Mouse (Mus musculus): ENCODE data around the gene Plpp6. TPM values are rescaled to one million over a fixed set of nuclear protein-coding genes. Genes with fewer than 3 reads are reported as not detected.

The Plpp6 gene
- polyA plus RNA-seq, 1 experiment from 2014 or later, result 8.9 TPM

- no peak overlapping the region for H3K27ac ChIP-seq (ENCODE audit: low read length)
- WGBS, result 71% methylated on average over 4 of the region's 4 CpGs
- no peaks in the 10 kb centered on the region for H3K36me3 ChIP-seq (ENCODE audit: control insufficient read depth, insufficient read depth, low read length)
- H3K9ac ChIP-seq (ENCODE audit: low read depth, low read length), result no peak overlapping the region
- H3K4me2 ChIP-seq (ENCODE audit: low read depth, low read length), result no peak overlapping the region
- ATAC-seq, result no peak
- H3K9me3 ChIP-seq (ENCODE audit: control insufficient read depth, low read length), result no peaks in the 10 kb centered on the region
- peaks cover 2% of the 10 kb centered on the region; the same call in 1 of the 2 replicates for H3K4me1 ChIP-seq (ENCODE audit: control insufficient read depth, insufficient read depth, low read length)
- H3K4me3 ChIP-seq (ENCODE audit: low read length), result no peak overlapping the region
- no peaks in the 10 kb centered on the region for H3K27me3 ChIP-seq (replicated peaks; ENCODE audit: control insufficient read depth, insufficient read depth, low read length)
Measured at GRCm38 (mm10) chr19:28968178-28968577, 4.4 kb downstream of the Plpp6 start.

GRCm38 (mm10) chr19:28969231-28969630, 5.5 kb downstream of the Plpp6 start:
- H3K27ac ChIP-seq (ENCODE audit: low read length), result no peak overlapping the region
- 0 out of 2 replicates have a peak, but pooled peaks cover 2% of the 10 kb centered on the region for H3K4me1 ChIP-seq (ENCODE audit: control insufficient read depth, insufficient read depth, low read length)
- no peak overlapping the region for H3K4me2 ChIP-seq (ENCODE audit: low read depth, low read length)
- no peak overlapping the region for H3K9ac ChIP-seq (ENCODE audit: low read depth, low read length)
- H3K27me3 ChIP-seq (replicated peaks; ENCODE audit: control insufficient read depth, insufficient read depth, low read length), result no peaks in the 10 kb centered on the region
- no peak overlapping the region for H3K4me3 ChIP-seq (ENCODE audit: low read length)
- WGBS, result 87% methylated on average over 5 of the region's 5 CpGs
- no peak for ATAC-seq
- no peaks in the 10 kb centered on the region for H3K36me3 ChIP-seq (ENCODE audit: control insufficient read depth, insufficient read depth, low read length)
- H3K9me3 ChIP-seq (ENCODE audit: control insufficient read depth, low read length), result no peaks in the 10 kb centered on the region

- no peak overlapping the region for H3K4me2 ChIP-seq (ENCODE audit: low read depth, low read length)
- no peaks in the 10 kb centered on the region for H3K27me3 ChIP-seq (replicated peaks; ENCODE audit: control insufficient read depth, insufficient read depth, low read length)
- H3K27ac ChIP-seq (ENCODE audit: low read length), result no peak overlapping the region
- no peaks in the 10 kb centered on the region for H3K36me3 ChIP-seq (ENCODE audit: control insufficient read depth, insufficient read depth, low read length)
- no peak overlapping the region for H3K9ac ChIP-seq (ENCODE audit: low read depth, low read length)
- H3K4me3 ChIP-seq (ENCODE audit: low read length), result no peak overlapping the region
- H3K4me1 ChIP-seq (ENCODE audit: control insufficient read depth, insufficient read depth, low read length), result 0 out of 2 replicates have a peak, but pooled peaks cover 2% of the 10 kb centered on the region
- no peak for ATAC-seq
- WGBS, result 44% methylated on average over 11 of the region's 11 CpGs
- 0 out of 2 replicates have a peak, but pooled peaks cover 3% of the 10 kb centered on the region for H3K9me3 ChIP-seq (ENCODE audit: control insufficient read depth, low read length)
Measured at GRCm38 (mm10) chr19:28970251-28970650, 6.5 kb downstream of the Plpp6 start.

- Histone ChIP-seq H3K9me3 (ENCODE audit: control insufficient read depth, low read length) (0 out of 2 replicates have a peak, but pooled peaks cover 3% of the 10 kb centered on the region), H3K4me2 (ENCODE audit: low read depth, low read length) (peak overlapping the region; percentile 84), H3K4me1 (ENCODE audit: control insufficient read depth, insufficient read depth, low read length) (0 out of 2 replicates have a peak, but pooled peaks cover 2% of the 10 kb centered on the region), H3K9ac (ENCODE audit: low read depth, low read length) (peak overlapping the region; percentile 58), H3K27me3 (replicated peaks; ENCODE audit: control insufficient read depth, insufficient read depth, low read length) (no peaks in the 10 kb centered on the region), H3K27ac (ENCODE audit: low read length) (no peak overlapping the region), H3K36me3 (ENCODE audit: control insufficient read depth, insufficient read depth, low read length) (no peaks in the 10 kb centered on the region), H3K4me3 (ENCODE audit: low read length) (peak overlapping the region; percentile 44)
- ATAC-seq, result peak; percentile 84
- WGBS, result 15% methylated on average over 35 of the region's 35 CpGs
Measured at GRCm38 (mm10) chr19:28974862-28975611, 11.3 kb downstream of the Plpp6 start.

GRCm38 (mm10) chr19:28982617-28983016, 18.9 kb downstream of the Plpp6 start:
- Histone ChIP-seq H3K4me1 (ENCODE audit: control insufficient read depth, insufficient read depth, low read length) (no peaks in the 10 kb centered on the region), H3K9me3 (ENCODE audit: control insufficient read depth, low read length) (no peaks in the 10 kb centered on the region), H3K27me3 (replicated peaks; ENCODE audit: control insufficient read depth, insufficient read depth, low read length) (no peaks in the 10 kb centered on the region), H3K27ac (ENCODE audit: low read length) (no peak overlapping the region), H3K36me3 (ENCODE audit: control insufficient read depth, insufficient read depth, low read length) (no peaks in the 10 kb centered on the region), H3K4me2 (ENCODE audit: low read depth, low read length) (no peak overlapping the region), H3K4me3 (ENCODE audit: low read length) (no peak overlapping the region), H3K9ac (ENCODE audit: low read depth, low read length) (no peak overlapping the region)
- 58% methylated on average over 7 of the region's 7 CpGs for WGBS
- ATAC-seq, result no peak

GRCm38 (mm10) chr19:28989515-28989914, 25.8 kb downstream of the Plpp6 start:
- ATAC-seq, result no peak
- 55% methylated on average over 8 of the region's 8 CpGs for WGBS
- Histone ChIP-seq H3K4me2 (ENCODE audit: low read depth, low read length) (peak overlapping the region; percentile 60), H3K9me3 (ENCODE audit: control insufficient read depth, low read length) (no peaks in the 10 kb centered on the region), H3K9ac (ENCODE audit: low read depth, low read length) (peak overlapping the region; percentile 91), H3K36me3 (ENCODE audit: control insufficient read depth, insufficient read depth, low read length) (no peaks in the 10 kb centered on the region), H3K27me3 (replicated peaks; ENCODE audit: control insufficient read depth, insufficient read depth, low read length) (no peaks in the 10 kb centered on the region), H3K4me3 (ENCODE audit: low read length) (peak overlapping the region; percentile 91), H3K27ac (ENCODE audit: low read length) (no peak overlapping the region), H3K4me1 (ENCODE audit: control insufficient read depth, insufficient read depth, low read length) (peaks cover 10% of the 10 kb centered on the region)

- Histone ChIP-seq H3K27ac (ENCODE audit: low read length) (peak within 1 kb of the TSS; percentile 85), H3K36me3 (ENCODE audit: control insufficient read depth, insufficient read depth, low read length) (peaks cover 2% of the 10 kb centered on the region; the same call in 1 of the 2 replicates), H3K4me1 (ENCODE audit: control insufficient read depth, insufficient read depth, low read length) (peaks cover 10% of the 10 kb centered on the region), H3K9ac (ENCODE audit: low read depth, low read length) (peak within 1 kb of the TSS; percentile 91), H3K9me3 (ENCODE audit: control insufficient read depth, low read length) (no peaks in the 10 kb centered on the region), H3K27me3 (replicated peaks; ENCODE audit: control insufficient read depth, insufficient read depth, low read length) (no peaks in the 10 kb centered on the region), H3K4me2 (ENCODE audit: low read depth, low read length) (peak within 1 kb of the TSS; percentile 60), H3K4me3 (ENCODE audit: low read length) (peak within 1 kb of the TSS; percentile 91)
- WGBS, result under 1% methylated on average over 37 of the region's 37 CpGs
- peak; percentile 99 for ATAC-seq
Measured at GRCm38 (mm10) chr19:28990194-28990589, 26.4 kb downstream of the Plpp6 start, which contains the start of gene Cdc37l1. Cdc37l1 (plus strand) TSS chr19:28990352.

GRCm38 (mm10) chr19:28990590-28991221, 27.0 kb downstream of the Plpp6 start:
- Histone ChIP-seq H3K9ac (ENCODE audit: low read depth, low read length) (peak overlapping the region; percentile 91), H3K36me3 (ENCODE audit: control insufficient read depth, insufficient read depth, low read length) (peaks cover 5% of the 10 kb centered on the region; the same call in 1 of the 2 replicates), H3K27me3 (replicated peaks; ENCODE audit: control insufficient read depth, insufficient read depth, low read length) (no peaks in the 10 kb centered on the region), H3K27ac (ENCODE audit: low read length) (peak overlapping the region; percentile 85), H3K4me2 (ENCODE audit: low read depth, low read length) (peak overlapping the region; percentile 49), H3K4me3 (ENCODE audit: low read length) (peak overlapping the region; percentile 91), H3K4me1 (ENCODE audit: control insufficient read depth, insufficient read depth, low read length) (peaks cover 10% of the 10 kb centered on the region), H3K9me3 (ENCODE audit: control insufficient read depth, low read length) (no peaks in the 10 kb centered on the region)
- WGBS, result under 1% methylated on average over 35 of the region's 41 CpGs
- ATAC-seq, result peak; percentile 57

GRCm38 (mm10) chr19:28991391-28991790, 27.6 kb downstream of the Plpp6 start:
- Histone ChIP-seq H3K4me3 (ENCODE audit: low read length) (peak overlapping the region; percentile 91), H3K27ac (ENCODE audit: low read length) (no peak overlapping the region), H3K9ac (ENCODE audit: low read depth, low read length) (peak overlapping the region; percentile 91; the same call in 1 of the 2 replicates), H3K9me3 (ENCODE audit: control insufficient read depth, low read length) (no peaks in the 10 kb centered on the region), H3K4me2 (ENCODE audit: low read depth, low read length) (peak overlapping the region; percentile 49), H3K4me1 (ENCODE audit: control insufficient read depth, insufficient read depth, low read length) (peaks cover 10% of the 10 kb centered on the region), H3K27me3 (replicated peaks; ENCODE audit: control insufficient read depth, insufficient read depth, low read length) (no peaks in the 10 kb centered on the region), H3K36me3 (ENCODE audit: control insufficient read depth, insufficient read depth, low read length) (peaks cover 5% of the 10 kb centered on the region; the same call in 1 of the 2 replicates)
- no peak for ATAC-seq
- WGBS, result 68% methylated on average over 5 of the region's 5 CpGs
